Mouse (Mus musculus): Measurements from ENCODE around the gene Acat1. TPM values are rescaled to one million over a fixed set of nuclear protein-coding genes. Genes with fewer than 3 reads are reported as not detected.
A peak's percentile ranks its signal among the peaks of the same experiment; 100 is the strongest.

Gene Acat1
- polyA plus RNA-seq, 1 experiment from 2014 or later, result 58.2 TPM

GRCm38 (mm10) chr9:53598631-53599030 lies 11.6 kb downstream of the Acat1 start:
- no peak for DNase-seq
- Histone ChIP-seq H3K27me3 (no peaks in the 10 kb centered on the region), H3K4me1 (replicated peaks) (peaks cover 17% of the 10 kb centered on the region), H3K4me3 (replicated peaks) (no peak overlapping the region), H3K9me3 (replicated peaks) (no peaks in the 10 kb centered on the region), H3K27ac (no peak overlapping the region), H3K9ac (no peak overlapping the region), H3K36me3 (0 out of 2 replicates have a peak, but pooled peaks cover 6% of the 10 kb centered on the region), H3K4me2 (no peak overlapping the region)
- ATAC-seq (ENCODE audit: low read depth), result no peak
- WGBS (ENCODE audit: insufficient replicate concordance), result 80% methylated on average over 6 of the region's 6 CpGs

DNA sequence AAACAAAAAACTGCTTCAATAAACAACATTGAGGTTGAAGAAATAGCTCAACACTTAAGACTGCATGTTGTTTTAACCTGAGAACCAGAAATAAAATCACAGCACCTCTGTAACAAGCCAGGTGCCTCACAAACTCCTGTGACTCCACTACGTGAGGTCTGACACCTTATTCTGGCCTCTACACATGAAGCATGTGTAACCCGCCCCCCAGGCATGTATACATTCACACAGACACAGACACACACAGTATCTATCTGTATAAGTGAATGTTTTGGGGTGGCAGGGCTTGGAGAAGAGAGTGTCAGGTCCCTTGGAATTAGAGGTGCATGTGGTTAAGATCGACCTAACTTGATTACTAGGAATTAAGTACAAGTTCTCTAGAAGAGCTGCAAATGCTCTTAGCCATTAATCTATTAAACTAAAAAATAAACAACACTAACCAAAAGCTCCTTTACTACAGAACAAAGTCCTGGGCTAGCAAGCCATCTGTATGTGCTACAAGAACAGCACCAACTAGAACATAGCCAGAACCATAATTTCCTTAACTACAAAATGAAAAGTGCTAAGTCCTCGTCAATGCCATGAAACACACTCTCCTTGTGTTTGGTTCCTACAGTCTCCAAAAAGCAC lies 13.1 kb downstream of the Acat1 start:
- DNase-seq (no peak), ATAC-seq (ENCODE audit: low read depth) (no peak)
- WGBS (ENCODE audit: insufficient replicate concordance), result 72% methylated on average over 4 of the region's 4 CpGs
- Histone ChIP-seq H3K36me3 (peaks cover 19% of the 10 kb centered on the region; the same call in 1 of the 2 replicates), H3K27me3 (no peaks in the 10 kb centered on the region), H3K4me1 (replicated peaks) (peaks cover 7% of the 10 kb centered on the region), H3K4me3 (replicated peaks) (no peak overlapping the region), H3K9me3 (replicated peaks) (no peaks in the 10 kb centered on the region), H3K9ac (no peak overlapping the region), H3K27ac (no peak overlapping the region), H3K4me2 (no peak overlapping the region)

GRCm38 (mm10) chr9:53594764-53595163 lies 15.4 kb downstream of the Acat1 start:
- no peak; the same call in 1 of the 2 replicates for ATAC-seq (ENCODE audit: low read depth)
- no peak overlapping the region for H3K9ac ChIP-seq
- no peak overlapping the region for H3K4me2 ChIP-seq
- 10% methylated on average over 3 of the region's 3 CpGs for WGBS (ENCODE audit: insufficient replicate concordance)
- H3K4me1 ChIP-seq (replicated peaks), result peaks cover 5% of the 10 kb centered on the region; the same call in 1 of the 2 replicates
- H3K36me3 ChIP-seq, result peaks cover 35% of the 10 kb centered on the region
- H3K27me3 ChIP-seq, result no peaks in the 10 kb centered on the region
- peak; percentile 48 for DNase-seq
- no peak overlapping the region for H3K4me3 ChIP-seq (replicated peaks)
- H3K27ac ChIP-seq, result no peak overlapping the region
- no peaks in the 10 kb centered on the region for H3K9me3 ChIP-seq (replicated peaks)

- no peaks in the 10 kb centered on the region for H3K4me1 ChIP-seq (replicated peaks)
- no peak overlapping the region for H3K9ac ChIP-seq
- no peaks in the 10 kb centered on the region for H3K27me3 ChIP-seq
- WGBS (ENCODE audit: insufficient replicate concordance), result 83% methylated on average over 4 of the region's 4 CpGs
- no peak overlapping the region for H3K4me3 ChIP-seq (replicated peaks)
- no peak overlapping the region for H3K4me2 ChIP-seq
- H3K36me3 ChIP-seq, result peaks cover 73% of the 10 kb centered on the region
- no peak overlapping the region for H3K27ac ChIP-seq
- ATAC-seq (ENCODE audit: low read depth) (no peak), DNase-seq (no peak)
- no peaks in the 10 kb centered on the region for H3K9me3 ChIP-seq (replicated peaks)
These were observed 28.3 kb downstream of the Acat1 start for GRCm38 (mm10) chr9:53581870-53582269.

GRCm38 (mm10) chr9:53575721-53576120 lies 34.5 kb downstream of the Acat1 start:
- H3K36me3 ChIP-seq, result peaks cover 62% of the 10 kb centered on the region
- WGBS (ENCODE audit: insufficient replicate concordance), result 78% methylated on average over 5 of the region's 5 CpGs
- no peak for ATAC-seq (ENCODE audit: low read depth)

GRCm38 (mm10) chr9:53572516-53573307 lies 37.5 kb downstream of the Acat1 start:
- Histone ChIP-seq H3K36me3 (peaks cover 60% of the 10 kb centered on the region), H3K4me3 (replicated peaks) (no peak overlapping the region), H3K9me3 (replicated peaks) (no peaks in the 10 kb centered on the region), H3K4me2 (no peak overlapping the region), H3K4me1 (replicated peaks) (peaks cover 13% of the 10 kb centered on the region), H3K9ac (no peak overlapping the region), H3K27me3 (no peaks in the 10 kb centered on the region), H3K27ac (no peak overlapping the region)
- no peak for ATAC-seq (ENCODE audit: low read depth)
- whole genome bisulfite sequencing (ENCODE audit: insufficient replicate concordance), result 77% methylated on average over 7 of the region's 7 CpGs
- no peak for DNase-seq

More at GRCm38 (mm10) chr9:53575721-53576120, 34.5 kb downstream of the Acat1 start:
- Histone ChIP-seq H3K27me3 (no peaks in the 10 kb centered on the region), H3K4me2 (no peak overlapping the region), H3K9me3 (replicated peaks) (no peaks in the 10 kb centered on the region), H3K4me1 (replicated peaks) (peaks cover 11% of the 10 kb centered on the region), H3K9ac (no peak overlapping the region), H3K27ac (no peak overlapping the region), H3K4me3 (replicated peaks) (no peak overlapping the region)
- no peak for DNase-seq

GRCm38 (mm10) chr9:53570662-53571061 lies 39.5 kb downstream of the Acat1 start:
- Histone ChIP-seq H3K27me3 (no peaks in the 10 kb centered on the region), H3K36me3 (peaks cover 62% of the 10 kb centered on the region), H3K27ac (no peak overlapping the region), H3K4me1 (replicated peaks) (peaks cover 13% of the 10 kb centered on the region), H3K4me2 (no peak overlapping the region), H3K9me3 (replicated peaks) (no peaks in the 10 kb centered on the region), H3K4me3 (replicated peaks) (no peak overlapping the region), H3K9ac (no peak overlapping the region)
- no peak for DNase-seq
- WGBS (ENCODE audit: insufficient replicate concordance), result 91% methylated on average over 6 of the region's 6 CpGs
- ATAC-seq (ENCODE audit: low read depth), result no peak

DNA sequence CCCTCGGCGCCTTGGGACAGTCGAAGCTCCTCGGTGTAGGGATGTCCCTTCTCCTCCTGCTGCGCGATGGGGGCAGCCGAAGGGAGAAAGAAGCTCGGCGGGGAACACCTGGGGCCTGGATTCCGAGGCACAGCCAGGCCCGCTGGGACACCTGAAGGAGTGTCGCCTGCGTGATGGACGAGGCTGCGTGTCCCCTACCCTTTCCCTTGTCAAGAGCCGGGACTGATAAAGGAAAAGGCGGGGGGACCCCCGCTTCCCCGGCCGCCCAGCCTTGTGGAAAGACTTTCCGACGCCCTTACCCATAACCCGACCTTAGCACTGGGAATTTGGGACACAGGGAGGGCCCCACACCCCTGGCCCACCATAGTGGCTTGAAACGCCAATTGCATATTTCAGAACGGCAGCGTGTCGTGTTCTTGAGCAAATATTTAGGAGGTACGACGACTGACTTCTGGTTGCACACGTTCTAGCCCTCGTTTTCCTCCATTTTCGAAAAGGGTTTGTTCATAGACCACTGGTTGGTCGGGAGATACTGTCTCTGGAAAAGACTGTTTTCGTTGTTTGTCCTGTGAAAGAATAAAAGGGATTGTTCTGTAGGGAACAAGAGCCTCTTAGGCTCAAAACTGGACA lies 72.7 kb downstream of the Acat1 start:
- Histone ChIP-seq H3K9ac (peak overlapping the region; percentile 97), H3K4me3 (replicated peaks) (peak overlapping the region; percentile 95), H3K9me3 (replicated peaks) (no peaks in the 10 kb centered on the region), H3K4me2 (peak overlapping the region; percentile 74), H3K4me1 (replicated peaks) (peaks cover 35% of the 10 kb centered on the region), H3K27ac (peak overlapping the region; percentile 88), H3K36me3 (0 out of 2 replicates have a peak, but pooled peaks cover 2% of the 10 kb centered on the region), H3K27me3 (no peaks in the 10 kb centered on the region)
- under 1% methylated on average over 32 of the region's 34 CpGs for WGBS (ENCODE audit: insufficient replicate concordance)
- DNase-seq (no peak), ATAC-seq (ENCODE audit: low read depth) (no peak; the same call in 1 of the 2 replicates)

DNA sequence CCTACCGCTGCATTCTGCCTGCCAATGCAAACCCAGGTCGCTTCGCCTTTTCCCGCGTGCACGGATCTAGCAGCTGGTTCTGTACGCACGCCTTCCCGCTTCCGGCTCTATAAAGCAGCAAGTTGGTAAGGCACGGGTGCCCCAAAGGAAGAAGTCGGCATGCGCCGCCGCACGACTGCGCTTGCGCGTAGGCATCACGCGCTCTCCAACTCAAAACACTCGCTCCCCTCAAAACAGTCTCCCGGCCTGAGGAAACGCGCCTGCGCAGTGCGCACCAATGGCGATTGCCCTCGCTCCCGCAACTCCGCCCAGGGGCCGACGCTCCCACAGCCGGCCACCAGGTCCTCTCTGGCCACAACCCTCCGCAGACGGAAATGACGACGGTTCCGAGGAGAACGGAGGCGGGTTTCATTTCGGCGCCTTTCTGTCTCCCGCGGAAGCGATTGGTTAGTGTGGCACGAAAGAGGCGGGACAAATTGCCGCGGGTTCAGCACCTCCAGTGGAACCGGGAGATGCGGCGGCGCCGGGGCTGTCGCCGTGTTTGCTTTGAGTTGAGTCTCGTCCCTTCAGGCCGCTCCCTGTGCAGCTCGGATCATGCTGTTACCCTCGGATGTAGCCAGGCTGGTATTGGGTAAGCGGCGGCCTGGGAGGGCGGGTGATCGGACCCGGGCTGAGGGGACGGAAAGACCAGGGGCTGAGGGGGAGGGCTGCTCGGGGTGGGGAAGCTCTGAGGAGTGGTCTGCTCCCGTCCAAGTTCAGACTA lies 73.4 kb downstream of the Acat1 start, which contains the start of the genes Atm and Npat:
Atm (minus strand) TSS at position 183 of the 763 bp plus-strand sequence.
Npat (plus strand) TSS at position 490 of the 763 bp plus-strand sequence.
- under 1% methylated on average over 69 of the region's 69 CpGs for WGBS (ENCODE audit: insufficient replicate concordance)
- Histone ChIP-seq H3K4me3 (replicated peaks) (peak within 1 kb of the TSS; percentile 95), H3K36me3 (peaks cover 2% of the 10 kb centered on the region; the same call in 1 of the 2 replicates), H3K4me2 (peak within 1 kb of the TSS; percentile 95), H3K27ac (peak within 1 kb of the TSS; percentile 90), H3K27me3 (no peaks in the 10 kb centered on the region), H3K9ac (peak within 1 kb of the TSS; percentile 97), H3K9me3 (replicated peaks) (no peaks in the 10 kb centered on the region), H3K4me1 (replicated peaks) (peaks cover 37% of the 10 kb centered on the region)
- DNase-seq, result peak; percentile 100
- peak; percentile 98 for ATAC-seq (ENCODE audit: low read depth)

- Histone ChIP-seq H3K9me3 (replicated peaks) (no peaks in the 10 kb centered on the region), H3K27ac (peak overlapping the region; percentile 90), H3K4me2 (peak overlapping the region; percentile 95), H3K36me3 (peaks cover 10% of the 10 kb centered on the region), H3K27me3 (no peaks in the 10 kb centered on the region), H3K4me3 (replicated peaks) (peak overlapping the region; percentile 78), H3K9ac (peak overlapping the region; percentile 77), H3K4me1 (replicated peaks) (peaks cover 37% of the 10 kb centered on the region)
- DNase-seq, result peak; percentile 22
- WGBS (ENCODE audit: insufficient replicate concordance), result 10% methylated on average over 17 of the region's 17 CpGs
- no peak for ATAC-seq (ENCODE audit: low read depth)
These were observed 74.5 kb downstream of the Acat1 start for GRCm38 (mm10) chr9:53535416-53536320.

Data from liver, embryonic 13.5 days (tissue).